Mouse (Mus musculus) ovary, postnatal 10 days (tissue): Measurements from ENCODE around the gene Gla.
A peak's percentile ranks its signal among the peaks of the same experiment; 100 is the strongest.
"Not testable (repeated sequence)": the region's sequence is repeated elsewhere in the genome, so short reads cannot be mapped to it uniquely, and the experiment has no call there.

Source experiments
- DNase-seq: peaks from one replicate; pipeline ENCODE4 v3.0.0; 2022; ENCODE audit warnings: low spot score

Gene Gla

DNA sequence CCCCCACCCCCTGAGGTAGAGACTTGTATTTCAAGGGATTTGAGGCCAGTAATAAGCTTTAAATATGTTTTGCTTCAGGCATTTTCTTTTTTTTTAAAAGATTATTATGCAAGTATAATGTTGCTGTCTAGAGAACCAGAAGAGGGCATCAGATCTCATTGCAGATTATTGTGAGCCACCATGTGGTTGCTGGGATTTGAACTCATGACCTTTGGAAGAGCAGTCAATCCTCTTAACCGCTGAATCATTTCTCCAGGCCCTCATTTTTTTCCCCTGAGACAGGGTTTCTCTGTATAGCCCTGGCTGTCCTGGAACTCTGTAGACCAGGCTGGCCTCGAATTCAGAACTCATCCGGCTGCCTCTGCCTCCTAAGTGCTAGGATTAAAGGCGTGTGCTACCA, 12.7 kb downstream of the Gla start:
- no peak for DNase-seq

DNA sequence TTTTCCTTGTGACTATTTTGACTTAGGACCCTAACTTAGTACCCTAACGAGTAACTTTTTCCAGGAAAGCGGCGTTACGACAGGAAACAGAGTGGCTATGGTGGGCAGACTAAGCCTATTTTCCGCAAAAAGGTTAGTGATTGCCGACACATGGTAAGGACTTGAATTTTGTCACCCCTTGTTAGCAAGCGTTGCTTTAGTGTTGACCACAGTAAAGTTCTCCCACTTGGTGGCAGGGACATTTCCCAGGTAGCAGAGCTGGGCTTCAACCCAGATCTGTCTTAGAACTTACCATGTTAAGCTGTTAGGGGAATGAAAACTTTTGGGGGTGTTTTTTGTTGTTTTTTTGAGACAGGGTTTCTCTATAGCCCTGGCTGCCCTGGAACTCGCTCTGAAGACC, 14.5 kb downstream of the Gla start:
- no peak for DNase-seq

DNA sequence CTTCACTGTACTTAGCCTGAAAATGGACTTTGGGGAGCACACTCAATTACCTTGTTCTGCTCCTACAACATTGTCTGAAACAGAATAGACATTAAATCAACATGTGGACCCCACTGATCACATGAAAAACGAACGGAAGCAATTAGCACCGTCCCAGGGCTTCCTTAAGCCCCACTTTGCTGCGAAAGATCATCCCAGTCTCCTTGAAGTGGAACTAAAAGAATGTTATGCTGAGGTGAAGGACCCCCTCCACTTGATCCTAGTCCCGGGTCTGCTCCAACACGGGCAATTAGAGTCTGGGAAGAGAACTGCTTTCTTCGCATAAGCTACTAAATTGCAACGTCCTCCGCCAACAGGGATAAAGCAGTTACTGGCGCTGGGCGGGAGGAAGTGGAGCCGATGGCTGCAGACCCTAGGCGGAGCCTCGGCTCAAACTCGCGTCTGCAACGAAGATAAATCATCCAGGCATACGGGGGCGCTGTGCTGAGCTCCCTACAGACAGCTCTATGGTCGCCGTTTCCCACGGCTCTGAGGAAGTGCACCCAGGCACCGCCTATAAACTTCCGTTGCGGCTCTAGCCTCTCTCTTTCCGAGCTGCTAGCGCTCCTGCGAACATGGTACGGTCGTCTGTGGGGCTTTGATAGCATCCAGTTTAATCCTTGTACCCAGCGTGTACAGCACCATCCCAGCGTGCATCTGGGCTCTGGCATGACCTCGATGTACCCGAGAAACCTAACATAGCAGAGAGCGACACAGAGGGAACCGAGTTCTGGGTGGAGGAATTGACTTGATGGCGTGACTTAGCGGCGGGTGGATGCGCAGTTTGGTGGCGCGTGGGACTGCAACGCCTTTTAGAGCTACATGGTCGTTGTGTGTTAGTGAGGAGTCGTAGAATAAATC, 15.6 kb downstream of the Gla start, which contains the start of gene Rpl36a:
TSS of gene Rpl36a (plus strand) at position 552 of the 900 bp plus-strand sequence.
- peak; percentile 77 for DNase-seq

DNA sequence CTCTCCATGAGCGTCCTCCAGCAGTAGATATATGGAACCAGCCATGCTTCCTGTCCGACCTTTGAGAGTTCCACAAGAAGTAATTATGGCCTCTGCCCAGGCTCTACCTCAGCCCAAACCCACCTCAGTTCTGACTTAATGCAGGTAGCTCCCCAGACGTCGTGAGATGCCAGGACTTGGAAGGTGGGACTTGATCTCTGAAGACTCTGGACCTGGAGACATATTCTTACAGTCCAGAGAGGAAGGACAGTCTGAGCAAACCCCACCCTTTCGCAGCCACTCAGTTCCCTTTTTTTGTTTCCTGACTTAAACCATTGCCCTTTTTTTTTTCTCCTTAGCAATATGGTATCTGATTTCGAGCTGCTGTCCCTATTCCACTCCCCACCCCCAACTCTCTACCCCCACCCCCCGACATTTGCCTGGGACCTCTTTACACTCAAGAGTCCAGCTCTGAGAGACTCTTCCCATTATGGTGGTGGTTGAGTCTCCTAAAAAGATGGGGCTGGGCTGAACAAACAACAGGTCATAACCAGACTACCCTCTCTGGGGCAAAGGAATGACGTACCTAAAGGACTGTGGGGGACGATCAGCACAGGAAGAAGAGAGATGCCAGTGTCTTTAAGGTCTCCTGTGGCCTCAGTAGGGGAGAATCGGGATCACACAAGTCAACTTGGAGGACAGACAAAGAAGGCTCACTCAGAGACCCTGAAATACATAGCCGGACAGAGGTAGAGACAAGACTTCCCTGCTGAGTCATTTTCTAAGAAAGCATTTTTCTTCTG, 17.8 kb downstream of the Gla start, which contains the start of gene Btk:
TSS of gene Btk (minus strand) at position 683 of the 782 bp plus-strand sequence.
- DNase-seq = no peak

DNA sequence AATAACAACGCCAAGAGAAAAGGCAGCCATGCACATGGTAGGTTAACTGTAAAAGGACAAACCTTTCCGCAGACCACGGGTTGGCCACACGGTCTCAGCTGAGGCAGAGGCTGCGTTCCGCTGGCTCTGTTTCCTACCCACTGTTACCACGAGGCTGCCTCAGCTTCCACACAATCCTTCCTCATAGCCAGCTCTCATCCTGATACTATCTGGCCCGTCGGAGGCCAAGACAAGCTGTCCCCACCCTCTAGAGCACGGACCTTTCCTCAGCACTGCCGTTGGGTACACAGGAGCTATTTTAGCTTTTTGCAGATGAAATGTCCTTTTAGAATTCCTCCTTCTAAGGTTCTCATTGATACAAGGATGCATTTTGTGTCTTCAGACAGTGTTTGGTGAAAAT, 18.7 kb downstream of the Gla start:
- no peak for DNase-seq

DNA sequence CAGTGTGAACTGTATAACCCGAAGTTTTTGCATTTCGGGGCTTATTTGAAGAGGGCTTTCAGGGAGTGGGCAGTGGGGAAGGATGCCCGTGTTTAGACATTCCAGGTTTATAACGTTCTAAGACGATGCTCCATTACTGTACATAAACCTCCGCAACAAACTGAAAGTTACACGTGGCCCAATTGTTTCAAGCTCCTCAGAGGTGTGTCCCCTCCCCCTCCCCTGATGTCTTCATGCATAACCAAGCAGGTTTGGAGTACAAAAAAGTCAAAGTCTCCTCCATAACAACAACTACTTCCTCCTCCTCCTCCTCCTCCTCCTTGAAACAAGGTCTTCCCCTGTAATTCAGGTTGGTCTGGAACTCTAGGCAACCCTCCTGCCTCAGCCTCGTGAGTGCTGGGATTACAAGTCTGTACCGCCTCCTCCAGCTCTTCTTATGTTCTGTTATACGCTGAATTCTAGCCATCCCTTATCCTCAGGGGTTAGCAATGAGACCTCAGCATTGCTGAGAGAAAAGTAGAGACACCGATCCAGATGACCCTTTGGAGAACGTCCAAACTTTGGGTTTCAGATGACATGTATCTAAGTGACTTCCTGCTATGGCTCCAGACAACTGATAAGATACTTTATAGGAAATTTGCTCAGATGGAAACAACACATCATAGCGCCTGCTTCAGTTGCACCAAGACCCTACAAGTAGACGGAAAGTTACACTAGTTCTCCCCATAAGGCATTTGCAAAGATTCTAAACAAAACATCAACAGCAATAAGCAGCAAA, 20.2 kb downstream of the Gla start:
- DNase-seq = no peak

DNA sequence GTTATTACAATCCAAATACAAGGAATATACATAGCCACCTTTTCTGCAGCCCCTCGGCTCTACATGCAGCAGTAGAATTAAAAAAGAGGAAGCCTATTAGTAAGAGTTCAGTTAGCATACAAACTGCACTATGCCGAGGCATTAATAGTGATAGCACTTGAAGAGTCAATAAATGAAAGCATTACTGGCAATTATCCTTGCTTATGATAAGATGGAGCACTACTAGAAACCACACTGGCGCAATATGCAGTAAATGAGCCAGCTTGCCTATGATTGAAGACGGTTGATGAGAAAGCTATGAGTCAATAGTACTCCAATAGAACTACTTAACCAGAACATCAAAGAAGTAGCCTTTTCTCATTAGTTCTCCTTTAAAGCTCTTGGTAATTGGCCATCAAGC, 23.0 kb downstream of the Gla start:
- no peak for DNase-seq

DNA sequence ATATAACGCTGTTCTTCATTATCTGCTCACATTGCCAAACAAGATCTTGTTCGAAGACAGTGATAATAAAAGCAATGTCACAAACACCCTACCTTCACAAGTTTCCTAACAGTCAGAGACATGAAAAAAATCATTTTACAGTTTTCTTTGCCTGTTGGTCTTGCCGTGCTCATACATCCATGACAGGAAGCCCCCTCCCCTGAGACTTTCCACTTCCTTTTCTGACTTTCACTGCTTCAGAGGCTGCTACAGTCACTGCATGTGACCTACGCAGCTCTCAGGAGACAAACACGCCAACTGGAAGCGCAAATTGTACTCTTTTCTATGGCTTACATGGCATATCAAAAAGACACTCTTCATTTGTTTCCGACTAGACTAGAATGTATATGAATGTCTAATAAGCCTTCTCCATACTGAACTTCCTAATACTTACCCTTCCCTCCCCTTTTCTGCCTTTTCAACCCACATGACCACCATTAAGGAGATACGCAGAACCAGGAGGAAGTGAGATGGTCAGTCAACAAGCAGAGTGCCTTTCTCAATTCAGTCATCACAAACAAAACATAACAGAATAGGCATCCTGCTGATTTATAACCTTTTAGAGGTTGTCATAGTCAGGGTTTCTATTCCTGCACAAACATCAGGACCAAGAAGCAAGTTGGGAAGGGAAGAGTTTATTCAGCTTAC, 34.2 kb downstream of the Gla start:
- DNase-seq = no peak

DNA sequence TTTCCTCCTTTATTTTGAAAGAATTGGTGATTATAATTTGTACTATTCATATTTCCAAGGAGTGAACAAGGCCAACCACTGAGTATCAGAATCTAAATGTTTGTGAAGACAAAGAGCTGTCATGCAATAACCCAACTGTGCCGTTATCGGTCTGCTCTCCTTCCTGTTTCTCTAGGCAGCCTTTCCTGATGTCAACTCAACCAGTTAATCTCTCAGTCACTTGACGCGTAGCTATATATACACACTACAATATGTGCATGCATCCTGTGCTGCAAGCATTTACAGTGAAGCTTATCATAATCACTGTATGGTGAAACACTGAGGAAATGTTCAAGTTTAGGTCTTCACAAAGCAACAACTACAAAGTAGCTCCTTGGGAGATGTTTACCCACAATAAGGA, 36.6 kb downstream of the Gla start:
- no peak for DNase-seq

DNA sequence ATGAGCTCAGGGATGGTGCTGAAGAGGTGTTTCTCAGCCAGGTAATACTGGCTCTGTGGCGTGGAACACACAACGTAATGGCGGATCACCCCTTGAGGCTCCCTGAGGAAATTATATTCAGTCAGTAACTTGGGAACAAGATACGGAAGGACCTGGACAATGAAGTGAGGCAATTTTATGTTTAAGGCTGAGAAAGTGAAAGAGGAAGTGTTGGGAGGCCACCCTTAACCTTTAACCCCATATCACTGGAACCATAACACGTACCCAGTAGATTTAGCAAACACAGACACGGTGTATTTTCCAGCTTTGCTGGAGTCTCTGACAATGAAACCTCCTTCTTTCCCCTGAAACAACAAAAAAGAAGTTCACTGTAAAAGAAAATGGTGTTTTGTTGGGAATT, 46.5 kb downstream of the Gla start:
- DNase-seq = no peak

DNA sequence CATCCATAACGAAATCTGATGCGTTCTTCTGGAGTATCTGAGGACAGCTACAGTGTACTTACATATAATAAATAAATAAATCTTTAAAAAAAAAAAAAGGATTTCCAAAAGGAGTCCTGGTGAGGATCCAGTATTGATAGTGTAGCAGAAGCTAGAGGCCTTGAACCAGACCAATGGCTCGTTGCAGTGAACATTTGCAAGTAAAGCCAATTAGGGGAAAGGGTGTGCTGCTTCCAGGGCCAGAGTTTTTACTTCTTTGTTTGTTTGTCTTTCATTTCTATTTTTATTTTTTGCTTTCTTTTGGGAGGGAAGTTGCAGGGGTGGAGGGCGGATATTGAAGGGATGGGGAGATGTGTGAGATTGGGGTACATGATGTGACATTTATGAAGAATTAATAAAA, 47.6 kb downstream of the Gla start:
- DNase-seq = no peak

DNA sequence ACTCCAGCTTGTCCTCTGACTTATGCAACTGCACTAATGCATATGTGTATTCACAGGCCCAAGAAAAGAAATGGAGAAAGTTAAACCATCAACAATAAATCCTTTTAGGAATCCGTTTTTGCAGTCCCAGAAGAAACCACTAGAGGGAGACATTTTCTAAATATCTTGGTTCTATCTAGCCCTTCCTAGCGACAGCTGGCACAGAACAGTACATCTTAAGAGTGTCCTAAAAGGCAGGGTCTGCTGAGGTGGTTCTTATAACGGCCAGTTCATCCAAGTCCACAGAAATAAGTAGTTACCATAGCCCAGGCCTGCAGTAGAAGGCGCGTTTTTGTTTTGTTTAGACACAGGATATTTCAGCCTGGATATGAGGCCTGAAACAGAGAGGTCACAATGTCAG, 50.0 kb downstream of the Gla start:
- no peak for DNase-seq

DNA sequence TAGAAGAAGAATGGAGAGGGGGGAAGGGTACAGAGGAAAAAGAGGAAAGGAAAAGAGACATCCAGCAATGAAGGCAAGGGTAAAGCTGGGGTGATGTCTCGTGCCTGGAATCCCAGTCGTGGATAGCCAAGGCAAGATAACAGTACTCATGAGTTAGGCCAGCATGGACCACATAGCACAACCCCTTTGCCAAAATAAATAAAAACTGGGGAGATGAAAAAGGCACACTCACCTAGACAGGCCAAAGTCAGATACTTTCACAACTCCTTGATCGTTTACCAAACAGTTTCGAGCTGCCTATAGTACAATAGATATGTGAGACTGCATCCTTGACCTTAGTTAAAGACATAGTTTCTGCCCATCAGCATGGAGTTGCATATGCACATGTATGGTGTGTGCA, 53.6 kb downstream of the Gla start:
- no peak for DNase-seq

DNA sequence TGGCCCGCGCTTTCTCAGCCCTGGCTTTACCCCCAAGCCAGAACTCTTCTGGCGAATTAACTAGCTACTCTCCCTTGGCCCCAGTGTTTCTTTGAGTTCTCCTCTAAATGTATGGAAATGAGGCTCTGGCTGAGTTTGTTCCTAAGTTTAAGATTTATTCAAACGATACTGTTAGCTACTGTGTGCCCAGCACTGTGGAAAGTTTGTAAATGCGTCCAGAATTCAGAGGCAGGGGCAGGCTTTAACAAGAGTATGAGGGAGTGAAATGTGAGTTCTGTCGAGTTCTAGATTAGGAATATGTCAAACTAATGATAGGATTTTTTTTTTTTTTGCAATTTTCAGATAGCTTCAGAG, 59.0 kb downstream of the Gla start:
- DNase-seq = no peak

DNA sequence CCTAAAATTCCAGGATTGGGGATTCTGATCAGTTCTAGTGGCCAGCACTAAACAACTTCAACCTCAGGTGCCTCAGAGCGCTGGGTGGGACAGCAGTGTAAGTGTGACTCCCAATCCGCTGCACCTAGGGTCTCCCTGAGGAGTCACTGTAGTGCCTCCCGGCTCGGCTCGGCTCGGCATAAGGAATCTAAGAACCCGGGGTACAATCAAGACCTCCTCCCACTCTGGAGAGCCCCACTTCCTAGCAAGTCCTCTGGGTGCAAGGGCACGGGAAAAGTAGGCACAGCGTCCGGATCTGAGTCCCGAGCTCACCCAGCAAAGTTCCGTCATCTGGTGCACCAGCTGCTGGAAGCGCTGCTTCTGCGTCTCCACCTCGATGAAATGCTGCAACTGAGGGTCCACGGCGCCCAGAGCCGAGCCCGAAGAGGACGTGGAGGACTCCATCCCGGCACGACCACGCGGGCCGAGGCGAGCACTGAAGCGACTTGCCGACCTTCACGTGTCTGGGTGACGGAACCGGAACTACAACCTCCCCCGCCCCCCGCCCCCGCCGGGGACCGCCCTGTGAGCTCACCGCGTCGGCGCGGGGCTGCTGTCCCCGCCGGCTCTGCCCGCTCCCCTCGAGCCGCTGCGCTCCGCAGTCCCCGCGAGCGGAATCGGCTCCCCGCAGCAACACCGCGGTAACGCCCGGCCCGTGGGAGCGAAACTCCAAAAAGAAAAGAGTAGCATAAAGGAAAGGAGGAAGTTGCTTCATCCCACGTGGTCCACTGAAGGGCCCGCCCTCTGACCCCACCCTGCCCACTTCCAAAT, 59.6 kb downstream of the Gla start, which contains the start of gene Timm8a1:
TSS of gene Timm8a1 (minus strand) at position 721 of the 810 bp plus-strand sequence.
- DNase-seq = peak; percentile 22

DNA sequence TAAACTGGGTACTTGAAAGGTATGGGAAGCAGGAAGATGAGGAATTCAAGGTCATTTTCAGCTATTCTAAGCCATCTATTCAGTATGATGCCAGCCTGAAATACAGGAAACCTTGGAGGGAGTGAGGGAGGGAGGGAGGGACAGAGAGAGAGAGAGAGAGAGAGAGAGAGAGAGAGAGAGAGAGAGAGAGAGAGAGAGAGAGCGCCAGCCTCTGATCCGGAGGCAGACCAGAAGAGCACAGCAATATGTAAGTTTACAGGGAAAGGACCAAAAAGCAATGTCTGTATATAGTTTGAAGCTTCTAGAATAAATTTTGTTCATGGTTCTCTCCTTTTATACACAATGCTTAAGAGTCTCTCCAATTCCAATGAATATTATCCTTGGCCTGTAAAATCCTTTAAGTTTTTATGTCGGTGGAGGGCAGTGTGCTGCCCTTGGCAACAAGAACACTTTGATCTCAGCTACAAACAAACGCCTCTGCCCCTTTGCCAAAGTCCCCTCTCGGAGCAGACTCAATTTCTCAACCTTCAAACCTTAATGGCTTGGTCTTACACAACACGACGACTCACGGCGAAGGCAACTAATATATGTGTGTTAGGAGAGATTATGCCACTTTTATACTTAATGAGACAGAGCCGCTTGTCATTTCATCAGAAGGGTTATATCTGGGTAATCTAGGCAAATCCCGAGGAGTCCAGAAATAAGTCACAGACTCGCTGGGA, 60.4 kb downstream of the Gla start:
- no peak for DNase-seq

DNA sequence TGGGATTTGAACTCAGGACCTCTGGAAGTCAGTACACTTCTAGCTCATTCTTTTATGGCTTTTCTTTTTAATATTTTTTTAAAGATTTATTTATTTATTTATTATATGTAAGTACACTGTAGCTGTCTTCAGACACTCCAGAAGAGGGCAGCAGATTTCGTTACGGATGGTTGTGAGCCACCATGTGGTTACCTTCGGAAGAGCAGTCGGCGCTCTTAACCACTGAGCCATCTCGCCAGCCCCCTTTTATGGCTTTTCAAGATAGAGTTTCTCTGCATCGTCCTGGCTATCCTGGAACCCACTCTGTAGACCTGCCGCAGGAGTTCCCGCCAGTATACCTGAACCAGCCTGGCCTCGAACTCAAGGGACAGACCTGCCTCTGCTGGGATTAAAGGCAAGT, 61.1 kb downstream of the Gla start:
- DNase-seq = not testable (repeated sequence)
